Mouse (Mus musculus) limb, embryonic 14.5 days (tissue): ENCODE measurements around the gene Ccdc136. TPM values are rescaled to one million over a fixed set of nuclear protein-coding genes. Genes with fewer than 3 reads are reported as not detected.

Experiments
- ATAC-seq: fragments of 200-750 bp; cut with Nextera tagmentation; 2 replicates; pipeline ENCODE4 v1.8.0; 2017; ENCODE audit warnings: low read depth, moderate number of reproducible peaks, moderate TSS enrichment; ENCODE audit not compliant: low FRiP score
- DNase-seq: peaks from one replicate; pipeline ENCODE4 v3.0.0-alpha.2; 2015; ENCODE audit warnings: low spot score
- H3K27ac ChIP-seq: fragments of 300-500 bp; sonication (generic); replicated peaks from 2 replicates; pipeline ENCODE4 v1.5.1; 2014; ENCODE audit warnings: low read depth, mild to moderate bottlenecking, low read length, moderate library complexity, mixed read lengths
- H3K27me3 ChIP-seq: fragments of 300-500 bp; sonication (generic); 2 replicates; pipeline ENCODE4 v1.6.1; 2014; ENCODE audit warnings: low read length, mixed read lengths; ENCODE audit not compliant: control insufficient read depth, insufficient read depth
- H3K36me3 ChIP-seq: fragments of 300-500 bp; sonication (generic); 2 replicates; pipeline ENCODE4 v1.6.1; 2014; ENCODE audit warnings: mild to moderate bottlenecking, low read length, moderate library complexity, mixed read lengths; ENCODE audit not compliant: control insufficient read depth, insufficient read depth
- H3K4me1 ChIP-seq: fragments of 300-500 bp; sonication (generic); 2 replicates; pipeline ENCODE4 v1.6.1; 2014; ENCODE audit warnings: antibody characterized with exemption, low read length, mixed read lengths; ENCODE audit not compliant: control insufficient read depth, insufficient read depth
- H3K4me2 ChIP-seq: fragments of 300-500 bp; sonication (generic); replicated peaks from 2 replicates; pipeline ENCODE4 v1.6.1; 2014; ENCODE audit warnings: low read depth, mild to moderate bottlenecking, low read length, moderate library complexity; ENCODE audit not compliant: severe bottlenecking
- H3K4me3 ChIP-seq: fragments of 300-500 bp; sonication (generic); replicated peaks from 2 replicates; pipeline ENCODE4 v1.5.1; 2014; ENCODE audit warnings: low read length
- H3K9ac ChIP-seq: fragments of 300-500 bp; sonication (generic); 2 replicates; pipeline ENCODE4 v1.6.1; 2014; ENCODE audit warnings: mild to moderate bottlenecking, low read depth, low read length, moderate library complexity; ENCODE audit not compliant: severe bottlenecking
- H3K9me3 ChIP-seq: fragments of 300-500 bp; sonication (generic); 2 replicates; pipeline ENCODE4 v1.6.1; 2016; ENCODE audit warnings: low read length; ENCODE audit not compliant: control insufficient read depth
- POLR2A ChIP-seq: fragments of 200-500 bp; IDR thresholded peaks from 2 replicates; pipeline ENCODE4 v1.8.0; 2012; ENCODE audit warnings: inconsistent platforms, mild to moderate bottlenecking, moderate library complexity, borderline replicate concordance; ENCODE audit not compliant: insufficient read depth, insufficient read length; ENCODE audit errors: extremely low read depth
- WGBS: fragments of 180-500 bp; shearing (Covaris S2); extraction: QIAGEN DNeasy Blood & Tissue Kit; methylation state at CpG from one replicate; pipeline ENCODE4 v1.1.7; 2014; 5-methylcytosine and 5-hydroxymethylcytosine counted together
- polyA plus RNA-seq, 2 experiments: library from polyadenylated mRNA; depleted of rRNA in 1 of 2; stranded (reverse) in 1 of 2; unstranded in 1 of 2; fragments of >200 nt; fragmentation: Nextera tagmentation in 1 of 2; extraction: Ambion mirVana in 1 of 2; gene quantifications; 2 replicates each; pipeline versions ENCODE4 v1.2.1 to v1.2.3; 2012 to 2014

The Ccdc136 gene
- polyA plus RNA-seq, 2 experiments: 26.0 to 26.2 TPM

- no peak overlapping the region for H3K9ac ChIP-seq
- H3K27me3 ChIP-seq: no peaks in the 10 kb centered on the region
- H3K9me3 ChIP-seq: no peaks in the 10 kb centered on the region
- peak overlapping the region; percentile 30; the same call in 1 of the 2 replicates for H3K4me2 ChIP-seq
- DNase-seq: no peak
- peaks cover 7% of the 10 kb centered on the region; the same call in 1 of the 2 replicates for H3K4me1 ChIP-seq
- no peak for ATAC-seq
- H3K36me3 ChIP-seq: peaks cover 11% of the 10 kb centered on the region
- TF ChIP-seq POLR2A: no peak
- 14% methylated on average over 18 of the region's 34 CpGs for WGBS
- no peak overlapping the region for H3K27ac ChIP-seq
- peak overlapping the region; percentile 13 for H3K4me3 ChIP-seq
These were observed 6.7 kb downstream of the Ccdc136 start for GRCm38 (mm10) chr6:29402693-29403342.

- no peak for ATAC-seq
- 90% methylated on average over 6 of the region's 6 CpGs for WGBS
These were observed 10.3 kb downstream of the Ccdc136 start for GRCm38 (mm10) chr6:29406412-29406811.

GRCm38 (mm10) chr6:29415446-29415845 is 19.3 kb downstream of the Ccdc136 start:
- Histone ChIP-seq H3K9me3 (no peaks in the 10 kb centered on the region), H3K4me3 (no peak overlapping the region), H3K36me3 (peaks cover 53% of the 10 kb centered on the region), H3K9ac (no peak overlapping the region), H3K4me1 (no peaks in the 10 kb centered on the region), H3K4me2 (no peak overlapping the region), H3K27me3 (no peaks in the 10 kb centered on the region), H3K27ac (no peak overlapping the region)
- TF ChIP-seq POLR2A: no peak
- ATAC-seq: no peak
- 85% methylated on average over 9 of the region's 9 CpGs for WGBS
- DNase-seq: no peak

More at GRCm38 (mm10) chr6:29406412-29406811, 10.3 kb downstream of the Ccdc136 start:
- no peak for DNase-seq
- Histone ChIP-seq H3K9ac (no peak overlapping the region), H3K4me3 (no peak overlapping the region), H3K9me3 (no peaks in the 10 kb centered on the region), H3K27ac (no peak overlapping the region), H3K4me2 (no peak overlapping the region), H3K4me1 (peaks cover 7% of the 10 kb centered on the region; the same call in 1 of the 2 replicates), H3K27me3 (no peaks in the 10 kb centered on the region), H3K36me3 (peaks cover 23% of the 10 kb centered on the region)
- no peak for TF ChIP-seq POLR2A

- WGBS: 87% methylated on average over 2 of the region's 2 CpGs
- Histone ChIP-seq H3K4me3 (no peak overlapping the region), H3K9ac (no peak overlapping the region), H3K36me3 (peaks cover 18% of the 10 kb centered on the region), H3K4me2 (no peak overlapping the region), H3K27ac (no peak overlapping the region), H3K9me3 (no peaks in the 10 kb centered on the region), H3K4me1 (no peaks in the 10 kb centered on the region), H3K27me3 (no peaks in the 10 kb centered on the region)
- no peak for TF ChIP-seq POLR2A
- DNase-seq (no peak), ATAC-seq (no peak)
These were observed 24.5 kb downstream of the Ccdc136 start for GRCm38 (mm10) chr6:29420596-29420995.

- ATAC-seq (no peak), DNase-seq (no peak)
- Histone ChIP-seq H3K4me2 (no peak overlapping the region), H3K4me1 (no peaks in the 10 kb centered on the region), H3K4me3 (no peak overlapping the region), H3K27ac (no peak overlapping the region), H3K9me3 (no peaks in the 10 kb centered on the region), H3K27me3 (no peaks in the 10 kb centered on the region), H3K9ac (no peak overlapping the region), H3K36me3 (peaks cover 4% of the 10 kb centered on the region; the same call in 1 of the 2 replicates)
- 86% methylated on average over 8 of the region's 8 CpGs for WGBS
- no peak for TF ChIP-seq POLR2A
These were observed 29.0 kb downstream of the Ccdc136 start for GRCm38 (mm10) chr6:29425118-29425517.
